Mouse (Mus musculus): ENCODE data around the gene Tbcd.

Gene Tbcd

DNA sequence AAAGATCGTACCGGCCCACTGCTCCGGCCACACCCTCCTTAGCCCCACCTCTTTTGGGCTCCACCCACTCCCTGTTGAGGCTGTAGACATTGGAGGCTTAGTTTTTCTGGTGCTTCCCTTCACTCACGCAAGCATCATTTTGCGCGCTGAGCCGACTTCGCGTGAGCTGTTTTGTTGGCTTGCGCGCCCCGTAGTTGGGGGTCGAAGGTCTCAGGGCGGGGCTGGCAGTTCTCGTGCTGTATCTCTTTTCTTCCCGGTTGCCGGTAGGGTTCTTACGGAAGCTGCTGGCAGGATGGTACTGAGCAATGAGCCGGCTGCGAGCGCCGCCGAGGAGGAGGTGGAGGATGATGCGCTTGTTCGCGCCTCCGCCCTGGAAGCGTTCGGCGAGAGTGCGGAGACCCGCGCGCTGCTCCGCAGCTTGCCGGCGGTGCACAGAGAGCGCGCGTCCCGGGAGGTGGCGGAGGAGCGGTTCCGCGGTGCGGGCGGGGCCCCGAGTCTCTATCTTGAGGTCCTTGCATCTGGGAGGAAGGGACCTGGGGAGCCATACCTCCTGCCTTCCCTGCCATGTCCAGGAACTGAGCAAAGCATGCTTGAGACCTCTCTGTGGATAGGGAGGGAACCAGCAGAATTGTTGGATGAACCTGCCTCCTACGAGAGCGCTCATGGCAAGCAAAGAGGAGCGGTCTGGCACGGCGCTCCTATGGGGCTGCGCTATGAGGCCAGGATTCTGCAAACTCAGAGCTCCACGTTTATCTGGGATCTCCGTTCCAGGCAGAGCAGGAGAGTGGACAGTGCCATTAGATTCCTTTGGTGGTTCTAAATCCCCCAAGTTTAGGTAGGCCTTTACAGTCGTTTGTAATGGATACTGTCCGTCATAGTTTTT lies at the start of gene Tbcd:
TSS of gene Tbcd (plus strand) at position 197 of the 883 bp plus-strand sequence.
- DNase-seq = peak; percentile 97

DNA sequence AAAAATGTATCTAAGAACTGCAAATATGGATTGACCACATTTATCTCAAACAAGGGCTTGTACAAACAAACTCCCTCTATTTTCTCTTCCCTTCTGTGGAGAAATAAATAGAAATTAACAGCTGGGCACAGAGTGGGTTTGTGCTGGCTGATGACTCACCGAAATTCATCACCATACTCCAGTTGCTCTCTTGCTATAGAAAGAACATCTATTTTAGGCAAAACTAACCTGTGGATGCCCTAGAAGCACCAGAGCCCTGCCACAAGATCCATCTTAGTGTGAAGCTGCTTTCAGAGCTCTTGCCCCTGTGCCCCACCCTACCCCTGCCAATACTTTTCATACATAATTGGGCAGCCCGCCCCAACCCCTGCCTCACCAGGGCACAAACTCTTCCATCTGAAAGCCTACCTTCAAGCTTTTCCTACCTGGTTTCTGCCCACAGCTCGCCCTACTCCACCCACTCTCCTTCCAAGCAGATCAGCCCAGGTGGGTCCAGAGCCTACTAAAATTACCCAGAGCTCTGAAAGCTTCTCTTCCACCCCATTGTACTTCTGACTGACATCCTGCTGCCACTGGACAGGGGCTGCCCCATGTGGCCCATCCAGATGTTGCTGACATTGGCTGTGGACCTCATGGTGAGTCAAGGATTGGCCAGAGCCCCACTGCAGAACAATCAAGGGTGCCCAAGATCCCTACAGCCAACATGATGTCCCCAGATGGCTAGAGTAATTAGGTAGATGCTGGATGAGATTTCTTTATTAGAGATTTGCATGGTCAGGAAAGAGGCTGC lies 44.2 kb upstream of the Tbcd start:
- DNase-seq = no peak

DNA sequence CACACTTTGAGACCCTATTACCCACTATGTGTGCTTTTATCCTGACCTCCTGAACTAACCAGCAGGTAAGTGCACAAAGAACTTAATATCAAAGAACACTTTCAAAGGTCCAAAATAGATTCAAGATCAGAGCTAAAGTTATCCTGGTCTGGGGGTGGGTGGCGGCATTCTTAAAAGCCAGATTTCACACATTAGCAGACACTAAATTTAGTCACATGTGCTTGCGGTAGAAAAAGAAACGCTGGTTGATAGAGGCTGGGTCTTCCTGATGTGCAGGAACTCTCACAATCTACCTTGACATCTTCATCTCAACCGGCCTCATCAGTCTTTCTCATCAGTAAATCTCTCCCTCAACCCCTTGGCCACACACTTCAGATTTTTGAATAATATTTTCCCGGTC lies 37.0 kb upstream of the Tbcd start:
- DNase-seq = no peak

DNA sequence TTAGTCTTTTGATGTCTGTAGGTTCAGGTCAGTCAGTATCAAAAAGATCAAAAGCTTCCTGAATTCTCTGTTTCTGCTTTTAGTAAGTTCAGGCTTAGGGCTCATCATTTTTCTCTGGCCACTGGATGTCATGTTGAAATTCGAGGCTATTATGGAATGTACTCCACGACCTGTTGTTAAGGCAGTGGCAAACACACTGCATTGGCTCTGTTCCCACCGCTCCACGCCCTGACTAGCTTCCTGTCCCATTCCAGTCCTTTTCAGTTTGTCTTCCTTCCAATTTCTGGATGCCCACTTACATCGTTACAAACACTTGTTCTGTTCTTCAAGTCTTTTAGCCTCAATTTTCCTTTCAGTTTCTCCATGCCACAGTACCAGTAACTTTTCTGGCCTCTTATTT lies 36.4 kb upstream of the Tbcd start:
- DNase-seq = no peak

DNA sequence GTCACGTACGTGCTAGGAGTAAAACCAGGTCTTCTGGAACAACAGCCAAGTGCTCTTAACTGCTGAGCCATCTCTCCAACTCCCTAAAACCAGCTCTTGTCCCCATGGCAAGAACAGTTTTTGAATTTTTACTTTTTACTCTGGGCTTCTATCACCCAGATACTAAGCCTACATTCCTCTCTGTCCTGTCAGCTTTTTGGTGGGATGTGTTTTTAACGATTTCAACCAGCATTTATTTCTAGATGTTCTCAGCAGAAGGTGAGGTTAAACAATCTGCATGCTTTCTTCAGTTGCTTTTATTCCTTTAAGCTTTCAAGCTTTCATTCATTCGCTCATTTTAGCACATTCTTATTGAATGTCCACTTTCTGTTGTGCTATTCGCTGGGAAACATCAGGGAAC lies 33.8 kb upstream of the Tbcd start:
- DNase-seq = no peak

DNA sequence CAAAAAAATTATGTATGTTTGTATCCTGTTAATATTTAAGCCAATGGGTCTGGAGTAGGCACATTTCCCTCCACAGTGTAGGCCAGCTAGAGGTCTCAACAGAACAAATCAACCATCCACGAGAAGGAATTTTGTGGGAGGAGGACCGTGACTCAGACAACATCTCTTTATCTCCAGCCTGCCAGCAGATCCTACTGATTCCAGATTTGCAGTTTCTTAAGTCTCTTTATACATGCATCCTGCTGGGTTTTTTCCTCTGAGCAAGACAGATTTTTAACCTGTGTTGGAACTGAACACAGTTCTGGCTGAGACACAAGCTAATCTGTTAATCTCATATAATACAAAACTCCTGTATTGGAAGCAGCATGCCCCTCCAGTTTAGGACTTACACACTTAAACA lies 32.8 kb upstream of the Tbcd start:
- no peak for DNase-seq

DNA sequence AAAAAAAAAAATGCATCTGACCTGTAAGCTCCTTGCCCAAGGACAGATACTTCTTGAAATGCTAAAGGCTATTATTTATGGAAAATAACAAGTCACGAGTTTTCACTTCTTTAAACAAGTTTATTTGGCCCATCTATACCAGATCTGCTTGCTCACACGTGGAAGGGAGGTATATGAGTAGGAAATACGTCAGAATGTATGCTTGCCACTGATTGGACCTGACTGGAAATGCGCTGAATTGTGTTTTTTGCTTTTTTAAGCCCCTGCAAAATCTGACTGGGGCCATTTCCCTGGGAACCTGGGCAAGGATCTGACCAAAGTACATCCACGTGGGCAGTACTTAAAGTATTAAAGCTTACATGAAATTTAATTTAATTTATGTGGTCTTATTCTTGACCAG lies 31.4 kb upstream of the Tbcd start:
- no peak for DNase-seq

DNA sequence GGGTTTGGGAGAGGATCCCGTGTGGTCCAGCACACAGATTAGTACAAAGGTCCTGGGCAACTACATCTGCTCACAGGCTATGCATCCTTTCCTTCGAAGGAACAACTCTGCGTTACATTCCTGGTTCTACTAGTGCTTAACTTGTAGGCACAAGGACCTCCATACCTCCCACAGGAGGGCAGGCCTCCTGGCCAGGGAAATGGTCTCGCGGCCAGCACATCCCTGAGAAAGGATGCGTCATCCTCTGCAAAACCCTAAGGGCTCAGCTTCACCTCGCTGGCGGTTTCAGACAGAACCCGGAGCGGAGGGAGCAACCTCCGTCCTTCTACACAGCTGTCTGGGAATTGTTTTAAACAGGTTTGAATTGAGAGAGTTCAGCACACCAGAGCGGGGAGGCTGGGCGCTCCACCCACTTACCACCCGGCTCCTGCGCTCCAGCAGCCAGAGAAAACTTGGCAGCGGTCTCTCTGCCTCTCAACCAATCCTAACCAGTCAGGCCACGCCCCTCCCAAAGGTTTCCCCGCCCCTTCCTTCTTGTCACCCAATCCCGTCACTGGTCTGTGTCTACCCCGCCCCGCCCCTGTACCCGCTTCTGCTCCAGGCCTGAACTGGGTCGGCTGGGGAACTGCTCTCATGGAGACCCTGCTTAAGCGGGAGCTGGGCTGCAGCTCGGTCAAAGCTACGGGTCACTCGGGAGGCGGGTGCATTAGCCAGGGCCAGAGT lies 30.8 kb upstream of the Tbcd start, which contains the start of gene Fn3krp:
TSS of gene Fn3krp (plus strand) at position 572 of the 723 bp plus-strand sequence.
- peak; percentile 100 for DNase-seq

DNA sequence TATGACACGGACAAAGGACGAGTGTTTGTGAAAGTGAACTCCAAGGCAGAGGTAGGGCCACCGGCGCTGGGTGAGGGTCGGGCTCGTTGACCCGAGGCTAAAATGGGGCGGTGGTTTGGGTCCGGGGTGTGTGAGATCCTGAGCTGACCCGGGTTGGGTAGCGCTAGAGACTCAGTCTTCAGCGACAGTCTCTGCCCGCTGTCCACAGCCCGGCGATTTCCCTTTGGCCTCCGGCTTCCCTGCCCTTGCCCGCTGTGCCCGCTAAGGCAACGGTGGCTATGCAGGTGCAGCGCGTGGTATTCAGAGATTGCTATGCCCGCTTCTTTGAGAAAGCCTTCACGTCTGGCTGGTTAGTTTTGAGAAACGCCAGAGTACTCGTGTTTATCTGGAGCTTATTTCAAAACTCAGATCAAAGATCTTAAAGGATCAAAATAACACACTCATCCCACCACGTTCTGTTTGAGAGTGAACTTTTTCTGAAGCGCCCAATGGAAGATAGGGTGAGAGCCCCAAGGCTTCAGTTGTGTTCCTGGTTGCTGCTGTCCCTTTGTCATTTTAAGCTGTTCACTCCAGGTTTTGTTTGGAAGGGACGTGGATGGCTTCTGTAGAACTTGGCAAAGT lies 30.1 kb upstream of the Tbcd start:
- no peak for DNase-seq

DNA sequence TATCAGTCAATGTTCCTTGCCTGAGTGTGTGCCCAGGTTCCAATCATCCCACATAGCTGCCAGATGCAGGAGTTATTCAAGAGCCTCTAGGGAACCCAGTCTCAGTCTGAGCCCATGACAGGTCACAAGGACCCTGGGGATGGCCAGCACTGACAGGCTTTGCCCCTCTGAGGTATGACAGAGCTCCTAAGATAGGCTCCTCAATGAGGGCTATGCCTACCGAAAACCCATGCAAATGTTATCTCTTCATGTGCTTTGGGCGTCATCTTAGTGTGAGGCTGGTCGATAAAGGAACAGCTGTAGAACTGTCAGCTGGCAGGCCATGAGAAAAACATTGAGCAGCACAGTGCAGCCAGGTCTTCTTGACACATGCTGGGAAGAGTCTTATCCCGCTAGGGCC lies 18.4 kb upstream of the Tbcd start:
- DNase-seq = no peak

DNA sequence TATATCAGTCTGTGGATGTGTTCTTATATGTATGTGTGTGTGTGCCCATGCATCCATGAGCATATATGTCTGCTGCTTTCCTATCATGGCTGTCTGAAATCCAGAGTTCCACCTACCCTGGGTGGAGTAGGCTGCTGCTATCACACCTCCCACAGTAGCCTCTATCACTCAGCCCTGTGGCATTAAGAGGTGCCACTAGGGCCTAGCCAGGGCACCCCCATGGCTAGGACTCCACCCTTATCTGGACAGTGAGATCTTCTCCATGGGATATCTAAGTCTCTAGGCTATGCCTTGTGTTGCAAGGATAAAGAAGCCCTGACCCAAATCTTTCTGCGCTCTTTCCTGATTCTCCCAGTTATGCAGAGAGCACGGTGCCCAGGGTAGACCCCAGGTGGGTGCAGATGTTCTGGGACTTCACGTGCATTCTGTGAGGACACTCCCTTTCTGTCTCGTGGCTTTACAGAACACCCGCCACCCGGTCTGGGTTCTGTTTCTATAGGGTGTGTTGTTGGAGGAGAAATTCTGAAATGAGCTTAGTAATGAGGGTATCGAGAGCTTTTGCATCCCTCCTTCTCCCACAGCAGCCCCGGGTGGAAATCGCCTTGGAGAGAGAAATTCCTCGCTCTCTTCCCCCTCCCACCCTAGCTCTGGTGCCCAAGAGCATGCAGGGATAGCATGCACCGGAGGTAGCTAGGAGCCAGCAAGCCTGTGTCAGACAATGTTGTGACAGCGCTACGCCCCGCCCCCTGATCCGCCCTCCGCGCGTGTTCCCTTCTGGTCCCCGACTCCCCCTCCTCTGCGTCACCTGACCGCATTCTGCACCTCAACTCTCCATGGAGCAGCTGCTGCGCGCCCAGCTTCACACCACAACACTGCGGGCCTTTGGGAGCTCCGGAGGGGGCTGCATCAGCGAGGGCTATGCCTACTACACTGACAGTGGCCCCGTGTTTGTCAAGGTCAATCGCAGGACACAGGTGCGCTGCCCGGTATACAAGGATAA lies 17.3 kb upstream of the Tbcd start, which contains the start of gene Fn3k:
TSS of gene Fn3k (plus strand) at position 758 of the 1,000 bp plus-strand sequence.
- peak; percentile 96 to 97 for DNase-seq

DNA sequence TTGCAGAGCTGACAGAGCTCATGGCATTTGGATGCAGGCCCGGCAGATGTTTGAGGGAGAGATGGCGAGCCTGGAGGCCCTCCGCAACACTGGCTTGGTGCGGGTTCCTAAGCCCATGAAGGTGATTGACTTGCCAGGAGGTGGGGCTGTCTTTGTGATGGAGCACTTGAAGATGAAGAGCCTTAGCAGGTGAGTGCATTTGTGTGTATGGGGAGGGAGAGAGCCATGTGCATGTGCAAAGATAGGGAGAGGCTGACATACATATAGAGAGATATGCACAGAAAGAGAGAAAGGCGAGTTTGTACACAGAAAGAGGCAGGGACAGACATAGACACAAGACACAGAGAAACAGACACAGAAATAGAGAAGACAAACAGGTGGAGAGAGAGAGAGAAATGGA lies 14.5 kb upstream of the Tbcd start:
- no peak for DNase-seq

DNA sequence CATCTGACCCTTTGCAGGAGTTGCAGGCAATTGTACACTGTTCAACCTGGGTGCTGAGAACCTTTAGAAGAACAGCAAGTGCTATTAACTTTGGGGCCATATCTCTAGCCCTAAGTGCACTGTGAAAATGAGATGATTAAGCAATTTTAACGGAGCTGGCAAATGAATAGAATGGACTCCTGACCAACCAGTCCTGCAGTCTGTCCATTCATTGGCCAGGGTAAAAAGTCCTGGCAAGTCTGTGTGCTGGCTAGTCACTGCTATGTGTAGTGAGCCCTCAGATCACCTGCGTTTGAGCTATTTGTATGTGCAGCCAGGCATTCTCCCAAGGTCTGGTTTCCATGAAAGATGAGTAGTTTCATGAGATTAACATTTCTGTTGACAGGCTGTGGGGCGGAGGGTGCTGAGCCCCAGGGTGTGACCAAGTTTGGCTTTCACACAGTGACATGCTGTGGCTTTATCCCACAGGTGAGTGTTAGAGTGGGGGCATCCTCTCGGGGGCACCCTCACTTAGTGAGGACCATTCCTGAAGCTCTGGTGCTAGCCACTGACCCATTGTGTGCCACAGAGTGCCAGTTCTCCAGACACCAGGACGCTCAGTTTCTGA lies 12.0 kb upstream of the Tbcd start:
- no peak for DNase-seq

DNA sequence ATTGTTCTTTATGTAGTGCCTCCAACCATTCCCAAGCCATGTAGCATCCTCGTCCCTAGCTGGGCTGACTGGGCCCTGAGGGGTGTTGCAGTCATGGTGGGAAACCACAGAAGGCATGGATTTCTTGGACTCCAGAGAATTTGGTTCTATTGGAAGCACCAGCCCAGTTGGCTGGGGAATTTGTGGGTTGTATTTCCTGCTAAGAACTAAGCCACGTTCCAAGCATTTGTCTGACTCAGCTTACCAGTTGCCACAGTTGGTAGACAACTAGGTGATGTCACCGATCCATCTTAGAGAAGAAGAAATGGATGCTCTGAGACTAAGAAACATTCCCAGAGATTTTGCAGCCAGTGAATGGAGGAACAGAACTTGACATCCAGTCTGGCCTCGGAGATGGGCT lies 10.1 kb upstream of the Tbcd start:
- no peak for DNase-seq

DNA sequence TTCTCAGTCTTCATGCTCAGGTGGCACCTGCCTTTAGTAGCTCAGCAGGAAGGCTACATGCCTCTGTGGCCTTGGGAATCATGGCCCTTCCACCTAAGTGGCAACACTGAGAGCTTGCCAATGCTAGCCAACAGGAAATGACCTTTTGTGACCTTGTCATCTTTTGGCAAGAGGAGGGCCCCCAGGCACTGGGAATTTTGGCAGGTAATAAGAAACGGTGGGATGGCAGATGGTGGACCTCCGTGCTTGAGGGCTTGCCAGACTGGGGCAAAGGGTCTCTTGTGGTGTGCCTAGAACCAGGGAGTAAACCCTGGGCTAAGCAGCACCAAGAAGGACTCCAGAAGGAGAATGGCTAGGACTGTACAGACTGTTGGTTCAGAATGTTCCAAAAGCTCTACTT lies 9.7 kb upstream of the Tbcd start:
- peak; percentile 47 to 50 for DNase-seq

DNA sequence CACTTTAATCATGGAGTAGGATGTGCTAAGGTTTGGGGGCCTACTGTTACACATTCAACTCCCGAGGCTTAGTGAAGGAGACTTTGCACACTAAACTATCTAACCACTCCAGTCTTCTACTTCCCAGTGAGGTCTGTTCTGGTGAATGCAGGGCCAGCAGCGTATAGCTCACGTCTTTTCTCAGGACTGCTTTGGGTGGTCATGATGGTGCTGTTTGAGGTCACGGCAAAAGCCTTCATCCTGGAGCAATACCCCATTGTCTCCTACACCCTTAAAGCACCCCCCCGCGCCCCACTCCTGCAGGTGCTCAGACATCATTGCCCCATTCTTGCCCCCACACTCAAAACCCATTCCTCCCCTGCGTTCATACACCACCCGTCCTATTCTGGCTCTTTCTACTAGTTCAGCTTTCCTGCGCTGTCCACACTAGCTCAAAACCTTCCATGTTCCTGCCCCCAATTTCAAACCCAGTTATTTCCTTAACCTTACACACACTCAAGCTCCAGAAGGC lies 478 bp upstream of the Tbcd start:
- DNase-seq = peak in 1 of 2 experiments; percentile 47

DNA sequence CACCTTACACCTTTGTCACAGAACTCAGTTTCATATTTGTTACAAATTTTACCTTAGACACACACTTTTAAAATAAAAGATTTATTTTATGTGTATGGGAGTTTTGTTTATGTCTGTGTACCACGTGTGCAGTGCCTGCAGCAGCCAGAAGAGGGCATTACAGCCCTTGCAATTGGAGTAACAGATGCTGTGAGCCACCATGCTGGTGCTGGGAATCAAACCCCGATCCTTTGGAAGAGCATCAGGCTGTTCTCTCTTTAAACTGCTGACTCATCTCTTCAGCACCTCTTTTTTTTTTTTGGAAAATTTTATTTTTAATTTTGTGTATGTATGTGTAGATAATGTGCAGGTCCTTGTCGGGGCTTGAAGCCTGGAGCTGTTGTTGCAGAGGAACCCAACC lies 6.1 kb downstream of the Tbcd start:
- DNase-seq = no peak

DNA sequence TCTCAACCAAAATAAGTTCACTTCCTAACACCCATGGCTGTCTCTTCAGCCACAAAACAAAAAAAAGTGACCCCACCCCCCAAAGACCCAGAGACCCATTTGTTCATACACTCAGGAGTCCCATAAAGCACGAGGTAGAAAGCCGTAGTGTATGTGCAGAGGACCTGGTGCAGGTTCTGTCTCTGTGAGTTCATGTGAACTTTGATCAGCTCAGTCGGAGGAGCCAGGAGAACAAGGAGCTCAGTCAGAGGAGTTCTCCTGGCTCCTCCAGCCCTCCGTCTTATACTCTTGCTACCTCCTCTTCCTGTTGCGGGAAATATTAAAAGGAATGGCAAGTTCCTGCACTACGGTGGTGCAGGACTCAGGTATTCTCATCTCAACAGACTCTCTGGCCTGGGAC lies 15.7 kb downstream of the Tbcd start:
- DNase-seq = no peak

DNA sequence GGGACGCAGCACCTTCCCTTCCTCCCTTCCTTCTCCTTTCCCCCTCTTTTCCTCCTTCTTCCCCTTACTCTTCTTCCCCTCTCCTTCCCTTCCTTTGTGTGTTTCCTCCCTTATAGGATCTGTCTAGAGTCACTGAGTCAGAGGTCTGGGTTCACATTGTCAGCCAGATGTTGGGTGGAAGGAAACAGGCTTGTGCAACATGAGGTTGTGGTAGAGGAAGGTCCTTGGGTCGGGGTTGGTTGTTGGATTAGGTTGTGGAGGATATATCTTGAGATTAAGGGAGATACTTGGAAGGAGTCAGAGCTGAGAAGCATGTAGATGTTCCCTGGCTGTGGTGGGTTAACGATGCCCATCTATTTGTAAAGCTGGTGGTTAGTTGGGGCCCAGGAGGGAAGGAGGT lies 23.1 kb downstream of the Tbcd start:
- no peak for DNase-seq

DNA sequence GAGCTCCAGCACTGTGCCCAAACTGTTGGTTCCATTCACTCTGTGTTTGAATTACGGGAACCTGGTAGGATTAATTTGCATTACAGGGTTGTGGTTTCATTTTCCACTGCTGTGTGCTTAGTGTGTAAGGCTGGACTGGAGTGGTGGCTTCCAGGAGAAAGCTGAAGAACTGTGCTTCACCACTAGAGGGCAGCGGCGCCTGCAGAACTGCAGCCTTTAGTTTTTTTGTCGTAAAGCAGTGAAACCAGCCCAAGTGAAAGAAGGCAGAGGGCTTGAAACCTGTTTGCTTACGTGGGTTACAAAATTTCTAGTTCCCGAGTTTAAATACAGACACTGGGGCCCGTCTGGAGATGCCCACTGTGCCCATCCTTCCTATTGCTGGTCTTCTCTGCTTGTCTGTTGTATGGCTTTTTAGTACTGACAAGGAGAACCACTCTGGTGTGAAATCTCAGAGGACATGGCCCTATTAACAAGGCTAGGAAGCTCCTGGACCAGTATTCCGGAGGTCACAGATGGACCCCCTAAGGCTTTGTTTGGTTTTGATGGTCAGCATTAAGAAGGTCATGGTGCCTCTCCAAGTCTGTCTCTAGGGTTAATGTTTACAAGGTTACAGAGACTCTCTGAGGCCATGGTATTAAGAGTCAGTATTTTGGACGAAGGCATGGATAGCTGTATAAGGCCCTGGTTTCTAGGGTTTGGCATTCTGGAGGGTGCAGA lies 24.1 kb downstream of the Tbcd start:
- peak; percentile 84 to 90 for DNase-seq
